Mouse (Mus musculus) neural tube, embryonic 13.5 days (tissue): ENCODE results near the gene Mex3d. TPM values are rescaled to one million over a fixed set of nuclear protein-coding genes. Genes with fewer than 3 reads are reported as not detected.
"Not testable (repeated sequence)": the region's sequence is repeated elsewhere in the genome, so short reads cannot be mapped to it uniquely, and the experiment has no call there.

ENCODE experiments used
- ATAC-seq: fragments of 200-750 bp; cut with Nextera tagmentation; 2 replicates; pipeline ENCODE4 v1.8.0; 2017; ENCODE audit warnings: low read depth, mild to moderate bottlenecking, moderate TSS enrichment, moderate library complexity
- H3K27ac ChIP-seq: fragments of 300-500 bp; sonication (generic); replicated peaks from 2 replicates; pipeline ENCODE4 v1.5.1; 2015; ENCODE audit warnings: moderate library complexity, mild to moderate bottlenecking, inconsistent platforms
- H3K27me3 ChIP-seq: fragments of 300-500 bp; sonication (generic); 2 replicates; pipeline ENCODE4 v1.6.1; 2015; ENCODE audit warnings: mild to moderate bottlenecking, inconsistent platforms
- H3K36me3 ChIP-seq: fragments of 300-500 bp; sonication (generic); 2 replicates; pipeline ENCODE4 v1.6.1; 2015; ENCODE audit warnings: mild to moderate bottlenecking, inconsistent platforms
- H3K4me1 ChIP-seq: fragments of 300-500 bp; sonication (generic); replicated peaks from 2 replicates; pipeline ENCODE4 v1.6.1; 2015; ENCODE audit warnings: inconsistent platforms
- H3K4me2 ChIP-seq: fragments of 300-500 bp; sonication (generic); 2 replicates; pipeline ENCODE4 v1.6.1; 2015; ENCODE audit warnings: inconsistent platforms, mild to moderate bottlenecking, moderate library complexity
- H3K4me3 ChIP-seq: fragments of 300-500 bp; sonication (generic); 2 replicates; pipeline ENCODE4 v1.5.1; 2015; ENCODE audit warnings: mild to moderate bottlenecking, inconsistent platforms
- H3K9ac ChIP-seq: fragments of 300-500 bp; sonication (generic); 2 replicates; pipeline ENCODE4 v1.6.1; 2015; ENCODE audit warnings: moderate library complexity, mild to moderate bottlenecking, inconsistent platforms
- H3K9me3 ChIP-seq: fragments of 300-500 bp; sonication (generic); 2 replicates; pipeline ENCODE4 v1.6.1; 2016; ENCODE audit warnings: inconsistent platforms
- WGBS: fragments of 180-500 bp; shearing (Covaris S2); methylation state at CpG from one replicate; pipeline ENCODE4 v1.1.7; 2015; 5-methylcytosine and 5-hydroxymethylcytosine counted together
- polyA plus RNA-seq: library from polyadenylated mRNA; unstranded; fragments of >200 nt; fragmentation: Nextera tagmentation; extraction: Ambion mirVana; gene quantifications from 2 replicates; pipeline ENCODE4 v1.2.1, GENCODE M21; 2015

Gene Mex3d
- polyA plus RNA-seq, 1 experiment from 2014 or later = 15.6 TPM

GRCm38 (mm10) chr10:80357994-80358639 lies 29.3 kb downstream of the Mex3d start:
- H3K4me1 ChIP-seq = peaks cover 19% of the 10 kb centered on the region
- H3K9me3 ChIP-seq = no peaks in the 10 kb centered on the region
- peaks cover 83% of the 10 kb centered on the region for H3K27me3 ChIP-seq
- 7% methylated on average over 31 of the region's 31 CpGs for WGBS
- ATAC-seq = peak; percentile 52
- peak overlapping the region; percentile 27 for H3K4me3 ChIP-seq
- peak overlapping the region; percentile 47 for H3K9ac ChIP-seq
- no peaks in the 10 kb centered on the region for H3K36me3 ChIP-seq
- H3K4me2 ChIP-seq = peak overlapping the region; percentile 52
- H3K27ac ChIP-seq = no peak overlapping the region

GRCm38 (mm10) chr10:80357336-80357735 lies 30.1 kb downstream of the Mex3d start:
- 40% methylated on average over 7 of the region's 7 CpGs for WGBS
- Histone ChIP-seq H3K27me3 (peaks cover 87% of the 10 kb centered on the region), H3K9ac (no peak overlapping the region), H3K4me3 (no peak overlapping the region), H3K4me1 (peaks cover 19% of the 10 kb centered on the region), H3K36me3 (no peaks in the 10 kb centered on the region), H3K4me2 (no peak overlapping the region; the same call in 1 of the 2 replicates), H3K9me3 (no peaks in the 10 kb centered on the region), H3K27ac (no peak overlapping the region)
- no peak for ATAC-seq

GRCm38 (mm10) chr10:80356737-80357136 lies 30.7 kb downstream of the Mex3d start:
- Histone ChIP-seq H3K4me2 (peak overlapping the region; percentile 54), H3K4me1 (peaks cover 19% of the 10 kb centered on the region), H3K4me3 (peak overlapping the region; percentile 33), H3K9me3 (no peaks in the 10 kb centered on the region), H3K27ac (no peak overlapping the region), H3K36me3 (no peaks in the 10 kb centered on the region), H3K9ac (peak overlapping the region; percentile 34; the same call in 1 of the 2 replicates), H3K27me3 (peaks cover 93% of the 10 kb centered on the region)
- WGBS = 1% methylated on average over 34 of the region's 34 CpGs
- ATAC-seq = no peak

GRCm38 (mm10) chr10:80356001-80356682 lies 31.3 kb downstream of the Mex3d start, which contains the start of gene Plk5:
Gene Plk5 (plus strand): TSS chr10:80356459.
- Histone ChIP-seq H3K4me3 (peak within 1 kb of the TSS; percentile 33), H3K27me3 (peaks cover 98% of the 10 kb centered on the region), H3K4me2 (peak within 1 kb of the TSS; percentile 54), H3K4me1 (peaks cover 19% of the 10 kb centered on the region), H3K9ac (peak within 1 kb of the TSS; percentile 34; the same call in 1 of the 2 replicates), H3K36me3 (no peaks in the 10 kb centered on the region), H3K9me3 (no peaks in the 10 kb centered on the region), H3K27ac (no peak within 1 kb of the TSS)
- 3% methylated on average over 53 of the region's 53 CpGs for WGBS
- no peak for ATAC-seq

GRCm38 (mm10) chr10:80355431-80355830 lies 32.0 kb downstream of the Mex3d start:
- H3K27me3 ChIP-seq = peaks cover 100% of the 10 kb centered on the region
- H3K9ac ChIP-seq = no peak overlapping the region
- ATAC-seq = no peak
- WGBS = 12% methylated on average over 9 of the region's 9 CpGs
- H3K36me3 ChIP-seq = no peaks in the 10 kb centered on the region
- peaks cover 19% of the 10 kb centered on the region for H3K4me1 ChIP-seq
- H3K4me3 ChIP-seq = no peak overlapping the region
- H3K9me3 ChIP-seq = no peaks in the 10 kb centered on the region
- no peak overlapping the region for H3K27ac ChIP-seq
- H3K4me2 ChIP-seq = no peak overlapping the region

- ATAC-seq = no peak
- Histone ChIP-seq H3K4me3 (no peak overlapping the region), H3K9me3 (no peaks in the 10 kb centered on the region), H3K36me3 (no peaks in the 10 kb centered on the region), H3K27ac (no peak overlapping the region), H3K27me3 (peaks cover 99% of the 10 kb centered on the region), H3K4me1 (peaks cover 27% of the 10 kb centered on the region), H3K9ac (no peak overlapping the region), H3K4me2 (no peak overlapping the region)
- 63% methylated on average over 8 of the region's 8 CpGs for WGBS
These were observed 34.7 kb downstream of the Mex3d start for GRCm38 (mm10) chr10:80352727-80353126.

GRCm38 (mm10) chr10:80351896-80352295 lies 35.6 kb downstream of the Mex3d start:
- peaks cover 30% of the 10 kb centered on the region for H3K4me1 ChIP-seq
- H3K4me2 ChIP-seq = no peak overlapping the region
- no peak overlapping the region for H3K4me3 ChIP-seq
- H3K9me3 ChIP-seq = no peaks in the 10 kb centered on the region
- H3K27me3 ChIP-seq = peaks cover 99% of the 10 kb centered on the region
- WGBS = 25% methylated on average over 11 of the region's 11 CpGs
- no peak overlapping the region for H3K9ac ChIP-seq
- no peak for ATAC-seq
- no peak overlapping the region for H3K27ac ChIP-seq
- H3K36me3 ChIP-seq = no peaks in the 10 kb centered on the region

- Histone ChIP-seq H3K36me3 (no peaks in the 10 kb centered on the region), H3K4me1 (peaks cover 20% of the 10 kb centered on the region), H3K27me3 (peaks cover 99% of the 10 kb centered on the region), H3K4me2 (no peak overlapping the region), H3K27ac (no peak overlapping the region), H3K9me3 (no peaks in the 10 kb centered on the region), H3K4me3 (no peak overlapping the region), H3K9ac (no peak overlapping the region)
- 5% methylated on average over 7 of the region's 7 CpGs for WGBS
- peak; percentile 80 for ATAC-seq
These were observed 37.2 kb downstream of the Mex3d start for GRCm38 (mm10) chr10:80350292-80350691.

GRCm38 (mm10) chr10:80348981-80349380 lies 38.5 kb downstream of the Mex3d start:
- no peaks in the 10 kb centered on the region for H3K36me3 ChIP-seq
- H3K4me2 ChIP-seq = peak overlapping the region; percentile 33
- ATAC-seq = no peak
- H3K4me3 ChIP-seq = peak overlapping the region; percentile 19; the same call in 1 of the 2 replicates
- H3K4me1 ChIP-seq = peaks cover 23% of the 10 kb centered on the region
- no peak overlapping the region for H3K9ac ChIP-seq
- peaks cover 99% of the 10 kb centered on the region for H3K27me3 ChIP-seq
- H3K9me3 ChIP-seq = no peaks in the 10 kb centered on the region
- no peak overlapping the region for H3K27ac ChIP-seq
- 16% methylated on average over 26 of the region's 26 CpGs for WGBS

GRCm38 (mm10) chr10:80348244-80348781 lies 39.1 kb downstream of the Mex3d start, which contains the start of gene Adamtsl5:
Gene Adamtsl5 (minus strand): TSS chr10:80348412.
- ATAC-seq = no peak
- H3K4me3 ChIP-seq = peak within 1 kb of the TSS; percentile 19
- H3K9ac ChIP-seq = no peak within 1 kb of the TSS
- H3K27ac ChIP-seq = no peak within 1 kb of the TSS
- H3K9me3 ChIP-seq = no peaks in the 10 kb centered on the region
- H3K4me2 ChIP-seq = peak within 1 kb of the TSS; percentile 33
- peaks cover 27% of the 10 kb centered on the region for H3K4me1 ChIP-seq
- WGBS = 1% methylated on average over 42 of the region's 42 CpGs
- H3K27me3 ChIP-seq = peaks cover 99% of the 10 kb centered on the region
- H3K36me3 ChIP-seq = no peaks in the 10 kb centered on the region

GRCm38 (mm10) chr10:80347514-80347967 lies 39.9 kb downstream of the Mex3d start:
- Histone ChIP-seq H3K27ac (no peak overlapping the region), H3K27me3 (peaks cover 99% of the 10 kb centered on the region), H3K36me3 (no peaks in the 10 kb centered on the region), H3K4me3 (peak overlapping the region; percentile 19; the same call in 1 of the 2 replicates), H3K9ac (no peak overlapping the region), H3K4me1 (peaks cover 35% of the 10 kb centered on the region), H3K4me2 (peak overlapping the region; percentile 33), H3K9me3 (no peaks in the 10 kb centered on the region)
- 7% methylated on average over 17 of the region's 17 CpGs for WGBS
- no peak for ATAC-seq

GRCm38 (mm10) chr10:80345929-80346328 lies 41.5 kb downstream of the Mex3d start:
- not testable (repeated sequence) for H3K9me3 ChIP-seq, H3K4me3 ChIP-seq, H3K9ac ChIP-seq, ATAC-seq, H3K4me2 ChIP-seq, H3K27ac ChIP-seq, H3K36me3 ChIP-seq
- Histone ChIP-seq H3K4me1 (peaks cover 50% of the 10 kb centered on the region), H3K27me3 (peaks cover 99% of the 10 kb centered on the region)
- WGBS = 82% methylated on average over 6 of the region's 6 CpGs
